ENCODE assay signal across 19 mouse cellular contexts in genomic region chr4:33029104-33029503, GRCm38 (mm10). TPM values are rescaled to one million over a fixed set of nuclear protein-coding genes. Genes with fewer than 3 reads are reported as not detected.
DNase-seq lines count a peak whose midpoint lies in the region; ATAC-seq and TF ChIP-seq lines count a peak whose summit lies in the region.
"Had no signal": no experiment of that assay in that cellular context is flagged by ENCODE, and none has a peak within 500 bp of the region (broad histone marks: within the 10 kb centered on the region; RNA-seq: fewer than 3 reads in every experiment).

No protein-coding gene starts in this region.

- H3K4me2 ChIP-seq in lung, embryonic 14.5 days = no peak overlapping the region
- H3K4me2 ChIP-seq: embryonic facial prominence, embryonic 13.5 days; forebrain, embryonic 12.5 days; heart, embryonic 12.5 days had no signal

- 90% methylated on average over 7 of the region's 7 CpGs for WGBS in lung, embryonic 14.5 days
- WGBS in cerebellum, adult 2 months = 88% methylated on average over 7 of the region's 7 CpGs

- no peak for TF ChIP-seq POLR2A in testis, adult 2 months (IDR thresholded peaks at IDR 0.05; ENCODE audit: control insufficient read depth, low read depth, low read length)
- TF ChIP-seq POLR2A in cerebellum, adult 2 months (IDR thresholded peaks at IDR 0.05; ENCODE audit: borderline replicate concordance, insufficient read depth, low read length) = no peak

- 0 out of 2 replicates have a peak, but pooled peaks cover 16% of the 10 kb centered on the region for H3K36me3 ChIP-seq in lung, embryonic 14.5 days (ENCODE audit: insufficient read depth)
- H3K36me3 ChIP-seq in testis, adult 2 months (ENCODE audit: control insufficient read depth, insufficient read depth, low read length) = peaks cover 2% of the 10 kb centered on the region
- H3K36me3 ChIP-seq: forebrain, embryonic 12.5 days had no signal

- H3K4me3 ChIP-seq in lung, embryonic 14.5 days (ENCODE audit: low read depth, low read length) = no peak overlapping the region
- H3K4me3 ChIP-seq in testis, adult 2 months (ENCODE audit: control insufficient read depth, low read depth, low read length) = peak overlapping the region; percentile 82
- no peak overlapping the region for H3K4me3 ChIP-seq in cerebellum, adult 2 months (replicated peaks; ENCODE audit: insufficient read depth, low read depth, low read length)
- H3K4me3 ChIP-seq: embryonic facial prominence, embryonic 13.5 days; forebrain, embryonic 12.5 days; heart, adult 2 months; heart, embryonic 12.5 days; hindbrain, embryonic 10.5 days had no signal

- TF ChIP-seq CTCF in lung, embryonic 14.5 days (IDR thresholded peaks at IDR 0.05; ENCODE audit: low read depth) = no peak
- no peak for TF ChIP-seq CTCF in testis, adult 2 months (IDR thresholded peaks at IDR 0.05; ENCODE audit: control insufficient read depth, insufficient read depth, insufficient replicate concordance, low read depth, low read length)
- no peak for TF ChIP-seq CTCF in cerebellum, adult 2 months (IDR thresholded peaks at IDR 0.05; ENCODE audit: borderline replicate concordance, insufficient read depth, low read depth, low read length)

- H3K9ac ChIP-seq in lung, embryonic 14.5 days = no peak overlapping the region
- H3K9ac ChIP-seq: embryonic facial prominence, embryonic 13.5 days; forebrain, embryonic 12.5 days; heart, embryonic 12.5 days had no signal

- H3K27me3 ChIP-seq in lung, embryonic 14.5 days (ENCODE audit: insufficient read depth, low read length) = no peaks in the 10 kb centered on the region
- no peaks in the 10 kb centered on the region for H3K27me3 ChIP-seq in testis, adult 2 months (ENCODE audit: control insufficient read depth, insufficient read depth, low read length)
- no peaks in the 10 kb centered on the region for H3K27me3 ChIP-seq in cerebellum, adult 2 months (ENCODE audit: control insufficient read depth, insufficient read depth, low read length)
- H3K27me3 ChIP-seq: embryonic facial prominence, embryonic 13.5 days; forebrain, embryonic 12.5 days; heart, embryonic 12.5 days had no signal

- ATAC-seq in CD4-positive, CD25-positive, alpha-beta regulatory T cell, adult 4 months = no peak
- ATAC-seq in lung, embryonic 14.5 days (ENCODE audit: insufficient read depth) = no peak
- ATAC-seq: forebrain, embryonic 16.5 days; intestine, embryonic 16.5 days had no signal

- H3K27ac ChIP-seq in lung, embryonic 14.5 days (ENCODE audit: low read depth) = no peak overlapping the region
- H3K27ac ChIP-seq in testis, adult 2 months (ENCODE audit: control insufficient read depth, insufficient read depth, low read depth, low read length) = no peak overlapping the region
- H3K27ac ChIP-seq in cerebellum, adult 2 months (ENCODE audit: insufficient read depth, low read length) = no peak overlapping the region
- H3K27ac ChIP-seq: embryonic facial prominence, embryonic 13.5 days; forebrain, embryonic 12.5 days; heart, adult 2 months; hindbrain, embryonic 10.5 days had no signal

- DNase-seq in CD4-positive, CD25-positive, alpha-beta regulatory T cell, adult 2 months (ENCODE audit: low read depth, low spot score) = peak; percentile 12
- peak; percentile 24 for DNase-seq in lung, embryonic 14.5 days
- DNase-seq in lung, postnatal 36 days = no peak
- no peak for DNase-seq in testis, postnatal 10 days (ENCODE audit: low spot score)
- DNase-seq in cerebellum, adult 2 months = no peak
- DNase-seq: adrenal gland, postnatal 10 days; cerebellum, adult 11 months; cerebellum, adult 9-10 months; cerebellum, postnatal 36 days; gastrocnemius, postnatal 10 days; heart, adult 2 months had no signal

- peaks cover 4% of the 10 kb centered on the region for H3K4me1 ChIP-seq in lung, embryonic 14.5 days (ENCODE audit: insufficient read depth)
- H3K4me1 ChIP-seq in testis, adult 2 months (ENCODE audit: control insufficient read depth, insufficient read depth, low read length) = peaks cover 2% of the 10 kb centered on the region; the same call in 1 of the 2 replicates
- peaks cover 11% of the 10 kb centered on the region; the same call in 1 of the 2 replicates for H3K4me1 ChIP-seq in cerebellum, adult 2 months (ENCODE audit: control insufficient read depth, insufficient read depth, low read length)

- H3K9me3 ChIP-seq in lung, embryonic 14.5 days (ENCODE audit: low read depth, low read length) = no peaks in the 10 kb centered on the region
- H3K9me3 ChIP-seq: embryonic facial prominence, embryonic 13.5 days; forebrain, embryonic 12.5 days; heart, embryonic 12.5 days had no signal

RNA-seq across cellular contexts. Expression of gene Ube2j1, which starts 2.1 kb away (rescaled TPM):
- 10 to 100 TPM; 35.2 to 37.1 TPM for polyA plus RNA-seq in CD4-positive, CD25-positive, alpha-beta regulatory T cell, adult 4 months (2017; shearing (Covaris generic))
- 50.7 and 57.4 TPM in 2 replicates for polyA plus RNA-seq in lung, embryonic 14.5 days (2014; fragmentation: Nextera tagmentation; extraction: Ambion mirVana)
- polyA plus RNA-seq in testis, adult 2 months (2012; rRNA removed) = 197 and 259 TPM in 2 replicates
- 78.9 and 80.8 TPM in 2 replicates for polyA plus RNA-seq in cerebellum, adult 2 months (2012; rRNA removed)

RNA-seq across cellular contexts. Expression of gene Gabrr2, which starts 33.7 kb away (rescaled TPM):
- 10 to 100 TPM; 24.2 to 27.1 TPM for polyA plus RNA-seq in CD4-positive, CD25-positive, alpha-beta regulatory T cell, adult 4 months (2017; shearing (Covaris generic))
- polyA plus RNA-seq in lung, embryonic 14.5 days (2014; fragmentation: Nextera tagmentation; extraction: Ambion mirVana) = 0.14 and 0.28 TPM in 2 replicates
- 0.49 and 0.96 TPM in 2 replicates for polyA plus RNA-seq in testis, adult 2 months (2012; rRNA removed)
- polyA plus RNA-seq in cerebellum, adult 2 months (2012; rRNA removed) = 1.6 and 2.0 TPM in 2 replicates

RNA-seq across cellular contexts. Expression of gene Rragd, which starts 46.3 kb away (rescaled TPM):
- 1 to 10 TPM; 4.7 to 6.2 TPM for polyA plus RNA-seq in CD4-positive, CD25-positive, alpha-beta regulatory T cell, adult 4 months (2017; shearing (Covaris generic))
- polyA plus RNA-seq in lung, embryonic 14.5 days (2014; fragmentation: Nextera tagmentation; extraction: Ambion mirVana) = 1.8 and 2.7 TPM in 2 replicates
- polyA plus RNA-seq in testis, adult 2 months (2012; rRNA removed) = 1.6 and 2.6 TPM in 2 replicates
- 45.4 and 51.7 TPM in 2 replicates for polyA plus RNA-seq in cerebellum, adult 2 months (2012; rRNA removed)

Comparison
In these comparisons a context has a peak if more than half of its experiments do, and no peak if none do; other contexts are left out.
1. DNase-seq: peak in CD4-positive, CD25-positive, alpha-beta regulatory T cell, adult 2 months (single experiment) and lung, embryonic 14.5 days (single experiment); none in lung, postnatal 36 days (single experiment), testis, postnatal 10 days (single experiment) and cerebellum, adult 2 months (0 of 2).